Mouse (Mus musculus): Measurements from ENCODE around the gene Ccdc9b. TPM values are rescaled to one million over a fixed set of nuclear protein-coding genes. Genes with fewer than 3 reads are reported as not detected.

Ccdc9b gene
- not detected in 2 replicates for polyA plus RNA-seq (2012)

- TF ChIP-seq TAL1 (IDR thresholded peaks at IDR 0.05; ENCODE audit: low read length): no peak
- no peak for TF ChIP-seq GATA1 (IDR thresholded peaks at IDR 0.05; ENCODE audit: low read length)
- Histone ChIP-seq H3K27me3 (ENCODE audit: control insufficient read depth) (peaks cover 6% of the 10 kb centered on the region; the same call in 1 of the 2 replicates), H3K36me3 (ENCODE audit: control insufficient read depth) (no peaks in the 10 kb centered on the region), H3K4me3 (replicated peaks) (peak within 1 kb of the TSS; percentile 37), H3K9me3 (ENCODE audit: control insufficient read depth, low read length) (no peaks in the 10 kb centered on the region), H3K4me1 (ENCODE audit: control insufficient read depth) (peaks cover 47% of the 10 kb centered on the region)
These were observed at the start of gene Ccdc9b for GRCm38 (mm10) chr2:118761906-118762783. Gene Ccdc9b, minus strand, starts transcription at chr2:118762661.

- Histone ChIP-seq H3K27me3 (ENCODE audit: control insufficient read depth) (peaks cover 3% of the 10 kb centered on the region), H3K9me3 (ENCODE audit: control insufficient read depth, low read length) (no peaks in the 10 kb centered on the region), H3K4me1 (ENCODE audit: control insufficient read depth) (peaks cover 27% of the 10 kb centered on the region), H3K36me3 (ENCODE audit: control insufficient read depth) (peaks cover 9% of the 10 kb centered on the region), H3K4me3 (replicated peaks) (no peak overlapping the region)
- no peak for TF ChIP-seq GATA1 (IDR thresholded peaks at IDR 0.05; ENCODE audit: low read length)
- TF ChIP-seq TAL1 (IDR thresholded peaks at IDR 0.05; ENCODE audit: low read length): no peak
These were observed 48.4 kb upstream of the Ccdc9b start for GRCm38 (mm10) chr2:118810861-118811260.

GRCm38 (mm10) chr2:118806860-118807259 lies 44.4 kb upstream of the Ccdc9b start:
- Histone ChIP-seq H3K27me3 (ENCODE audit: control insufficient read depth) (peaks cover 3% of the 10 kb centered on the region), H3K4me3 (replicated peaks) (no peak overlapping the region), H3K4me1 (ENCODE audit: control insufficient read depth) (peaks cover 48% of the 10 kb centered on the region), H3K36me3 (ENCODE audit: control insufficient read depth) (no peaks in the 10 kb centered on the region), H3K9me3 (ENCODE audit: control insufficient read depth, low read length) (no peaks in the 10 kb centered on the region)
- no peak for TF ChIP-seq GATA1 (IDR thresholded peaks at IDR 0.05; ENCODE audit: low read length)
- TF ChIP-seq TAL1 (IDR thresholded peaks at IDR 0.05; ENCODE audit: low read length): no peak

GRCm38 (mm10) chr2:118805756-118806155 lies 43.3 kb upstream of the Ccdc9b start:
- peaks cover 57% of the 10 kb centered on the region for H3K4me1 ChIP-seq (ENCODE audit: control insufficient read depth)
- H3K36me3 ChIP-seq (ENCODE audit: control insufficient read depth): no peaks in the 10 kb centered on the region
- H3K27me3 ChIP-seq (ENCODE audit: control insufficient read depth): peaks cover 3% of the 10 kb centered on the region
- no peak for TF ChIP-seq GATA1 (IDR thresholded peaks at IDR 0.05; ENCODE audit: low read length)
- no peak for TF ChIP-seq TAL1 (IDR thresholded peaks at IDR 0.05; ENCODE audit: low read length)
- no peak overlapping the region for H3K4me3 ChIP-seq (replicated peaks)
- H3K9me3 ChIP-seq (ENCODE audit: control insufficient read depth, low read length): no peaks in the 10 kb centered on the region

GRCm38 (mm10) chr2:118805137-118805536 lies 42.7 kb upstream of the Ccdc9b start:
- TF ChIP-seq GATA1 (IDR thresholded peaks at IDR 0.05; ENCODE audit: low read length): no peak
- TF ChIP-seq TAL1 (IDR thresholded peaks at IDR 0.05; ENCODE audit: low read length): no peak
- no peaks in the 10 kb centered on the region for H3K9me3 ChIP-seq (ENCODE audit: control insufficient read depth, low read length)
- H3K36me3 ChIP-seq (ENCODE audit: control insufficient read depth): no peaks in the 10 kb centered on the region
- H3K27me3 ChIP-seq (ENCODE audit: control insufficient read depth): no peaks in the 10 kb centered on the region; the same call in 1 of the 2 replicates
- H3K4me1 ChIP-seq (ENCODE audit: control insufficient read depth): peaks cover 62% of the 10 kb centered on the region
- no peak overlapping the region for H3K4me3 ChIP-seq (replicated peaks)

GRCm38 (mm10) chr2:118804474-118804873 lies 42.0 kb upstream of the Ccdc9b start:
- Histone ChIP-seq H3K36me3 (ENCODE audit: control insufficient read depth) (no peaks in the 10 kb centered on the region), H3K4me3 (replicated peaks) (no peak overlapping the region), H3K9me3 (ENCODE audit: control insufficient read depth, low read length) (no peaks in the 10 kb centered on the region), H3K4me1 (ENCODE audit: control insufficient read depth) (peaks cover 62% of the 10 kb centered on the region), H3K27me3 (ENCODE audit: control insufficient read depth) (no peaks in the 10 kb centered on the region; the same call in 1 of the 2 replicates)
- no peak for TF ChIP-seq TAL1 (IDR thresholded peaks at IDR 0.05; ENCODE audit: low read length)
- TF ChIP-seq GATA1 (IDR thresholded peaks at IDR 0.05; ENCODE audit: low read length): no peak

GRCm38 (mm10) chr2:118802542-118803118 lies 40.2 kb upstream of the Ccdc9b start:
- TF ChIP-seq TAL1 (IDR thresholded peaks at IDR 0.05; ENCODE audit: low read length) (no peak), GATA1 (IDR thresholded peaks at IDR 0.05; ENCODE audit: low read length) (no peak)
- peak overlapping the region; percentile 56 for H3K4me3 ChIP-seq (replicated peaks)
- H3K4me1 ChIP-seq (ENCODE audit: control insufficient read depth): peaks cover 63% of the 10 kb centered on the region
- H3K9me3 ChIP-seq (ENCODE audit: control insufficient read depth, low read length): no peaks in the 10 kb centered on the region; the same call in 1 of the 2 replicates
- H3K27me3 ChIP-seq (ENCODE audit: control insufficient read depth): no peaks in the 10 kb centered on the region; the same call in 1 of the 2 replicates
- H3K36me3 ChIP-seq (ENCODE audit: control insufficient read depth): no peaks in the 10 kb centered on the region

GRCm38 (mm10) chr2:118793636-118794035 lies 31.2 kb upstream of the Ccdc9b start:
- H3K9me3 ChIP-seq (ENCODE audit: control insufficient read depth, low read length): no peaks in the 10 kb centered on the region; the same call in 1 of the 2 replicates
- no peaks in the 10 kb centered on the region for H3K36me3 ChIP-seq (ENCODE audit: control insufficient read depth)
- TF ChIP-seq GATA1 (IDR thresholded peaks at IDR 0.05; ENCODE audit: low read length) (no peak), TAL1 (IDR thresholded peaks at IDR 0.05; ENCODE audit: low read length) (no peak)
- H3K27me3 ChIP-seq (ENCODE audit: control insufficient read depth): peaks cover 3% of the 10 kb centered on the region
- peaks cover 38% of the 10 kb centered on the region for H3K4me1 ChIP-seq (ENCODE audit: control insufficient read depth)
- H3K4me3 ChIP-seq (replicated peaks): no peak overlapping the region

- TF ChIP-seq TAL1 (IDR thresholded peaks at IDR 0.05; ENCODE audit: low read length): no peak
- TF ChIP-seq GATA1 (IDR thresholded peaks at IDR 0.05; ENCODE audit: low read length): no peak
- H3K4me3 ChIP-seq (replicated peaks): no peak overlapping the region
- H3K27me3 ChIP-seq (ENCODE audit: control insufficient read depth): peaks cover 3% of the 10 kb centered on the region
- no peaks in the 10 kb centered on the region for H3K9me3 ChIP-seq (ENCODE audit: control insufficient read depth, low read length)
- no peaks in the 10 kb centered on the region for H3K36me3 ChIP-seq (ENCODE audit: control insufficient read depth)
- peaks cover 38% of the 10 kb centered on the region for H3K4me1 ChIP-seq (ENCODE audit: control insufficient read depth)
These were observed 29.8 kb upstream of the Ccdc9b start for GRCm38 (mm10) chr2:118792259-118792613.
